Mouse (Mus musculus) myocyte (in vitro differentiated cells): Measurements from ENCODE around the gene Srp72.

Experiments
- CEBPB ChIP-seq: IDR thresholded peaks from 2 replicates; pipeline ENCODE4 v1.6.1; 2011; ENCODE audit warnings: mild to moderate bottlenecking, moderate library complexity; ENCODE audit not compliant: poor library complexity, insufficient read depth, severe bottlenecking
- E2F4 ChIP-seq: IDR thresholded peaks from one replicate; pipeline ENCODE4 v1.6.1; 2011; ENCODE audit warnings: mild to moderate bottlenecking, control low read depth, moderate library complexity; ENCODE audit not compliant: insufficient read depth
- MAX ChIP-seq: IDR thresholded peaks from one replicate; pipeline ENCODE4 v1.6.1; 2011; ENCODE audit warnings: low read depth, mild to moderate bottlenecking, control low read depth
- MYOD1 ChIP-seq, 3 experiments: IDR thresholded peaks; one replicate each; pipeline ENCODE4 v1.6.1; 2011; ENCODE audit warnings: control low read depth in 2 of 3, low read depth in 2 of 3, mild to moderate bottlenecking in 2 of 3, moderate library complexity in 1 of 3; ENCODE audit not compliant: insufficient read length in 2 of 3, control insufficient read depth in 1 of 3
- MYOG ChIP-seq, 3 experiments: IDR thresholded peaks; one replicate each; pipeline ENCODE4 v1.6.1; 2011; ENCODE audit warnings: control low read depth in 2 of 3, low read depth in 2 of 3, mild to moderate bottlenecking in 2 of 3; ENCODE audit not compliant: insufficient read length in 2 of 3, control insufficient read depth in 1 of 3, insufficient read depth in 1 of 3
- POLR2A ChIP-seq: IDR thresholded peaks from one replicate; pipeline ENCODE4 v1.6.1; 2011; ENCODE audit warnings: low read depth, mild to moderate bottlenecking, control low read depth, moderate library complexity; ENCODE audit not compliant: insufficient read length
- POLR2AphosphoS2 ChIP-seq: IDR thresholded peaks from one replicate; pipeline ENCODE4 v1.6.1; 2011; ENCODE audit warnings: low read depth, control low read depth; ENCODE audit not compliant: insufficient read length
- REST ChIP-seq: IDR thresholded peaks from one replicate; pipeline ENCODE4 v1.6.1; 2011; ENCODE audit warnings: mild to moderate bottlenecking, control low read depth, moderate library complexity; ENCODE audit not compliant: insufficient read depth, insufficient read length
- SRF ChIP-seq: IDR thresholded peaks from one replicate; pipeline ENCODE4 v1.6.1; 2011; ENCODE audit warnings: low read depth; ENCODE audit not compliant: control insufficient read depth, insufficient read length
- TCF12 ChIP-seq: IDR thresholded peaks from one replicate; pipeline ENCODE4 v1.6.1; 2011; ENCODE audit warnings: mild to moderate bottlenecking, control low read depth; ENCODE audit not compliant: poor library complexity, insufficient read depth, severe bottlenecking
- USF1 ChIP-seq: IDR thresholded peaks from one replicate; pipeline ENCODE4 v1.6.1; 2011; ENCODE audit warnings: low read depth, mild to moderate bottlenecking, control low read depth, moderate library complexity

DNA sequence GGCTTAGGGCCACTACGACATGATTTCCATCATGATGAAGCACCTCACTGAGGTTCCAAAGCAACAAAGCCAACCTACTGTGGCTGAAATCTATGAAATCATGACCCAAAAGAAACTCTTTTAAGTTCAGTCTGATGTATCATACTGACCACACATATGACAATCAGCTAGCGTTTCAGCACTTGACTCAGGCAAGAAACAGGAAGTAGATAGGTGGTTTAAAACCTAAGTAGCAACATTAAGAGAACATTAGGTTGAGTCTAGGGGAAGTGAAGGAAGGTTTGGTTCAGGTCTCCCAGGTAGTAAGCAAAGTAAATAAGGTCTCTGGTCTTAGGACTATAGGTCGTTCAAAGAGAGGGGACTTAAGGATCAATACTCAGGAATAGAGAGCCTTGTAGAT, 995 bp upstream of the Srp72 start:
- TF ChIP-seq POLR2A (no peak), USF1 (no peak), E2F4 (no peak), TCF12 (no peak), MYOD1 (IDR thresholded peaks at IDR 0.05; ENCODE audit: control insufficient read depth in 1 of 3, insufficient read length in 2 of 3, low read depth in 2 of 3) (no peak), MYOG (IDR thresholded peaks at IDR 0.05; ENCODE audit: control insufficient read depth in 1 of 3, insufficient read depth in 1 of 3, insufficient read length in 2 of 3, low read depth in 2 of 3) (no peak), POLR2AphosphoS2 (no peak), MAX (no peak), CEBPB (no peak), REST (no peak), SRF (no peak)
